Mouse (Mus musculus) cerebellum, postnatal 36 days (tissue): ENCODE measurements around the gene Fhad1.
A peak's percentile ranks its signal among the peaks of the same experiment; 100 is the strongest.

ENCODE experiments used
- DNase-seq, 2 experiments: peaks; one replicate each; pipeline ENCODE4 v3.0.0; 2021 to 2022; ENCODE audit warnings: mixed read lengths in 2 of 2

The Fhad1 gene

GRCm38 (mm10) chr4:141881289-141881914, 133.5 kb downstream of the Fhad1 start:
- DNase-seq = no peak

GRCm38 (mm10) chr4:141879875-141880274, 135.0 kb downstream of the Fhad1 start:
- no peak for DNase-seq

GRCm38 (mm10) chr4:141879074-141879473, 135.8 kb downstream of the Fhad1 start:
- DNase-seq = no peak

- no peak for DNase-seq
These were observed 136.3 kb downstream of the Fhad1 start for GRCm38 (mm10) chr4:141878621-141879020.

GRCm38 (mm10) chr4:141875481-141876108, 139.3 kb downstream of the Fhad1 start:
- DNase-seq = no peak

GRCm38 (mm10) chr4:141874601-141875460, 140.1 kb downstream of the Fhad1 start, which contains the start of gene Efhd2:
Gene Efhd2 (minus strand): TSS chr4:141874920.
- DNase-seq = peak; percentile 67 to 80

GRCm38 (mm10) chr4:141874111-141874600, 140.7 kb downstream of the Fhad1 start:
- no peak for DNase-seq

- no peak for DNase-seq
These were observed 141.9 kb downstream of the Fhad1 start for GRCm38 (mm10) chr4:141872977-141873376.

GRCm38 (mm10) chr4:141871909-141872308, 143.0 kb downstream of the Fhad1 start:
- peak; percentile 60 to 69 for DNase-seq

- no peak for DNase-seq
These were observed 143.6 kb downstream of the Fhad1 start for GRCm38 (mm10) chr4:141871333-141871725.

GRCm38 (mm10) chr4:141870666-141871332, 144.1 kb downstream of the Fhad1 start:
- peak; percentile 50 to 58 for DNase-seq

GRCm38 (mm10) chr4:141869436-141870215, 145.3 kb downstream of the Fhad1 start:
- no peak for DNase-seq

GRCm38 (mm10) chr4:141868051-141868450, 146.8 kb downstream of the Fhad1 start:
- no peak for DNase-seq

- DNase-seq = peak in 1 of 2 experiments; percentile 62
These were observed 147.4 kb downstream of the Fhad1 start for GRCm38 (mm10) chr4:141867498-141867897.

GRCm38 (mm10) chr4:141866933-141867490, 147.9 kb downstream of the Fhad1 start:
- no peak for DNase-seq

GRCm38 (mm10) chr4:141865600-141865999, 149.3 kb downstream of the Fhad1 start:
- DNase-seq = no peak

- DNase-seq = no peak
These were observed 149.9 kb downstream of the Fhad1 start for GRCm38 (mm10) chr4:141865006-141865405.

GRCm38 (mm10) chr4:141864506-141864905, 150.4 kb downstream of the Fhad1 start:
- no peak for DNase-seq

- DNase-seq = no peak
These were observed 151.1 kb downstream of the Fhad1 start for GRCm38 (mm10) chr4:141863726-141864280.

- DNase-seq = no peak
These were observed 152.0 kb downstream of the Fhad1 start for GRCm38 (mm10) chr4:141862867-141863266.

GRCm38 (mm10) chr4:141861591-141862295, 153.1 kb downstream of the Fhad1 start:
- no peak for DNase-seq
